Mouse (Mus musculus) ES-E14 (cell line): Measurements from ENCODE around the gene Yipf6. TPM values are rescaled to one million over a fixed set of nuclear protein-coding genes. Genes with fewer than 3 reads are reported as not detected.
"Not testable (repeated sequence)": the region's sequence is repeated elsewhere in the genome, so short reads cannot be mapped to it uniquely, and the experiment has no call there.

Experiments
- DNase-seq: peaks from one replicate; pipeline ENCODE4 v3.0.0-alpha.2; 2013; ENCODE audit warnings: low read depth, low spot score
- H3K27ac ChIP-seq: 2 replicates; pipeline ENCODE4 v1.5.1; 2012; ENCODE audit warnings: low read depth, mild to moderate bottlenecking, low read length, moderate library complexity, mixed read lengths; ENCODE audit not compliant: poor library complexity, insufficient read depth, severe bottlenecking
- H3K36me3 ChIP-seq: 2 replicates; pipeline ENCODE4 v1.6.1; 2012; ENCODE audit warnings: mild to moderate bottlenecking, low read length, moderate library complexity, mixed read lengths; ENCODE audit not compliant: control insufficient read depth, poor library complexity, insufficient read depth, severe bottlenecking
- H3K4me1 ChIP-seq, 2 experiments: fragments of 150-350 bp in 1 of 2; sonication (generic) in 1 of 2; 2 replicates each; pipeline ENCODE4 v1.6.1; 2012; ENCODE audit warnings: low read length in 2 of 2, mild to moderate bottlenecking in 1 of 2, mixed read lengths in 1 of 2; ENCODE audit not compliant: control insufficient read depth in 2 of 2, insufficient read depth in 2 of 2, poor library complexity in 1 of 2
- H3K4me3 ChIP-seq, 2 experiments: fragments of 150-350 bp in 1 of 2; sonication (generic) in 1 of 2; 2 replicates each; pipeline ENCODE4 v1.5.1; 2012; ENCODE audit warnings: low read length in 2 of 2, low read depth in 1 of 2, mild to moderate bottlenecking in 1 of 2, mixed read lengths in 1 of 2; ENCODE audit not compliant: insufficient read depth in 1 of 2, poor library complexity in 1 of 2, severe bottlenecking in 1 of 2
- H3K9ac ChIP-seq: 2 replicates; pipeline ENCODE4 v1.6.1; 2012; ENCODE audit warnings: low read depth, mild to moderate bottlenecking, low read length, mixed read lengths; ENCODE audit not compliant: poor library complexity, insufficient read depth, severe bottlenecking
- H3K9me3 ChIP-seq: fragments of 150-350 bp; sonication (generic); 2 replicates; pipeline ENCODE4 v1.6.1; 2012; ENCODE audit warnings: low read depth, mild to moderate bottlenecking, low read length; ENCODE audit not compliant: control insufficient read depth, insufficient read depth
- CHD2 ChIP-seq: IDR thresholded peaks from 2 replicates; pipeline ENCODE4 v1.6.1; 2014; ENCODE audit warnings: mild to moderate bottlenecking, low read depth, low read length, inconsistent platforms
- HCFC1 ChIP-seq: IDR thresholded peaks from 2 replicates; pipeline ENCODE4 v1.6.1; 2012; ENCODE audit warnings: low read length, inconsistent platforms, borderline replicate concordance; ENCODE audit not compliant: insufficient read depth
- MAFK ChIP-seq: IDR thresholded peaks from 2 replicates; pipeline ENCODE4 v1.6.1; 2014; ENCODE audit warnings: mild to moderate bottlenecking, low read depth, low read length, inconsistent platforms; ENCODE audit not compliant: insufficient read depth
- ZC3H11A ChIP-seq: IDR thresholded peaks from 2 replicates; pipeline ENCODE4 v1.6.1; 2012; ENCODE audit warnings: low read depth, mild to moderate bottlenecking, inconsistent platforms, low read length, borderline replicate concordance
- ZNF384 ChIP-seq: IDR thresholded peaks from 2 replicates; pipeline ENCODE4 v1.6.1; 2012; ENCODE audit warnings: low read depth, low read length, inconsistent platforms
- in situ Hi-C, 2 experiments: fragments of 600-800 bp; cut with MboI; formaldehyde crosslinking; loops; one replicate each; pipeline ENCODE4 v1.15.1; 2025; ENCODE audit warnings: low sequenced_read_pairs in 2 of 2, inconsistent platforms in 1 of 2; ENCODE audit not compliant: unreplicated experiment in 2 of 2
- total RNA-seq: library from RNA; depleted of rRNA; stranded (reverse); fragments of 300-350 nt; gene quantifications from 2 replicates; pipeline ENCODE4 v1.2.3, GENCODE M21; 2012

Gene Yipf6
- total RNA-seq, 1 experiment = 33.7 TPM

- no peaks in the 10 kb centered on the region for H3K36me3 ChIP-seq
- in situ Hi-C loops = no loop called here
- no peaks in the 10 kb centered on the region for H3K4me1 ChIP-seq
- TF ChIP-seq CHD2 = no peak
- TF ChIP-seq HCFC1 = no peak
- peak; percentile 98 for TF ChIP-seq ZNF384
- DNase-seq = peak; percentile 26
- H3K9me3 ChIP-seq = no peaks in the 10 kb centered on the region
- H3K4me3 ChIP-seq = no peak overlapping the region
- no peak overlapping the region for H3K27ac ChIP-seq
- H3K9ac ChIP-seq = no peak overlapping the region
Measured at GRCm38 (mm10) chrX:98953941-98954340, 17.8 kb downstream of the Yipf6 start.

GRCm38 (mm10) chrX:98958287-98958686 lies 22.2 kb downstream of the Yipf6 start:
- no peak overlapping the region for H3K27ac ChIP-seq
- no peaks in the 10 kb centered on the region for H3K9me3 ChIP-seq
- no peak for DNase-seq
- in situ Hi-C loops = no loop called here
- no peaks in the 10 kb centered on the region for H3K4me1 ChIP-seq
- no peak overlapping the region for H3K4me3 ChIP-seq
- H3K9ac ChIP-seq = no peak overlapping the region
- H3K36me3 ChIP-seq = no peaks in the 10 kb centered on the region
- TF ChIP-seq ZNF384 (no peak), HCFC1 (no peak), MAFK (no peak), ZC3H11A (no peak), CHD2 (no peak)

GRCm38 (mm10) chrX:98959050-98959449 lies 22.9 kb downstream of the Yipf6 start:
- TF ChIP-seq ZNF384 = no peak
- no peaks in the 10 kb centered on the region for H3K4me1 ChIP-seq
- H3K4me3 ChIP-seq = no peak overlapping the region
- no peaks in the 10 kb centered on the region for H3K36me3 ChIP-seq
- DNase-seq = no peak
- no peak overlapping the region for H3K9ac ChIP-seq
- no peaks in the 10 kb centered on the region for H3K9me3 ChIP-seq
- no peak overlapping the region for H3K27ac ChIP-seq
- in situ Hi-C loops = no loop called here

- H3K9ac ChIP-seq = no peak overlapping the region
- no peaks in the 10 kb centered on the region for H3K36me3 ChIP-seq
- DNase-seq = no peak
- no peaks in the 10 kb centered on the region for H3K4me1 ChIP-seq
- in situ Hi-C loops = no loop called here
- H3K4me3 ChIP-seq = no peak overlapping the region
- no peaks in the 10 kb centered on the region for H3K9me3 ChIP-seq
- TF ChIP-seq MAFK (no peak), HCFC1 (no peak), ZC3H11A (no peak), ZNF384 (no peak), CHD2 (no peak)
- H3K27ac ChIP-seq = no peak overlapping the region
Measured at GRCm38 (mm10) chrX:98963742-98964141, 27.6 kb downstream of the Yipf6 start.

- in situ Hi-C loops = no loop called here
- H3K36me3 ChIP-seq = no peaks in the 10 kb centered on the region
- TF ChIP-seq MAFK (no peak), ZC3H11A (no peak), HCFC1 (no peak), ZNF384 (no peak), CHD2 (no peak)
Measured at GRCm38 (mm10) chrX:98964513-98964912, 28.4 kb downstream of the Yipf6 start.

DNA sequence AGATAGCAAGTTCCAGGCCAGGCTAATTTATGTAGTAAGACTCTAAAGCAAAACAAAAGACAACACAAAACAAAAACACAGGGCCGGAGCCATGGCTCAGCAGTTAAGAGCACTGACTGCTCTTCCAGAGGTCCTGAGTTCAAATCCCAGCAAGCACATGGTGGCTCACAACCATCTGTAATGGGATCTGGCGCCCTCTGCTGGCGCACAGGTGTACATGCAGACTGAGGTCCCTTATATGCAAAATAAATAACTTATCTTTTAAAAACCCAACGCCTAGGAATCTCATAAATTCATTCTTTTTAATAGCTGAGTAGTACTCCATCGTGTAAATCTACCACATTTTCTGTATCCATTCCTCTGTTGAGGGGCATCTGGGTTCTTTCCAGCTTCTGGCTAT lies 50.5 kb downstream of the Yipf6 start:
- H3K27ac ChIP-seq, H3K9ac ChIP-seq, H3K36me3 ChIP-seq, DNase-seq, H3K4me3 ChIP-seq, in situ Hi-C loops, H3K4me1 ChIP-seq, H3K9me3 ChIP-seq: not testable (repeated sequence)

More at GRCm38 (mm10) chrX:98964513-98964912, 28.4 kb downstream of the Yipf6 start:
- no peak overlapping the region for H3K4me3 ChIP-seq
- no peak overlapping the region for H3K27ac ChIP-seq
- H3K4me1 ChIP-seq = no peaks in the 10 kb centered on the region
- no peaks in the 10 kb centered on the region for H3K9me3 ChIP-seq
- H3K9ac ChIP-seq = no peak overlapping the region
- DNase-seq = no peak
